Mouse (Mus musculus) embryo, embryonic 9.5 days (tissue): Measurements from ENCODE around the gene Tekt3.
A peak's percentile ranks its signal among the peaks of the same experiment; 100 is the strongest.

Experiments used
- DNase-seq: peaks from one replicate; pipeline ENCODE4 v3.0.0-alpha.2; 2017; ENCODE audit errors: extremely low spot score

Gene Tekt3

DNA sequence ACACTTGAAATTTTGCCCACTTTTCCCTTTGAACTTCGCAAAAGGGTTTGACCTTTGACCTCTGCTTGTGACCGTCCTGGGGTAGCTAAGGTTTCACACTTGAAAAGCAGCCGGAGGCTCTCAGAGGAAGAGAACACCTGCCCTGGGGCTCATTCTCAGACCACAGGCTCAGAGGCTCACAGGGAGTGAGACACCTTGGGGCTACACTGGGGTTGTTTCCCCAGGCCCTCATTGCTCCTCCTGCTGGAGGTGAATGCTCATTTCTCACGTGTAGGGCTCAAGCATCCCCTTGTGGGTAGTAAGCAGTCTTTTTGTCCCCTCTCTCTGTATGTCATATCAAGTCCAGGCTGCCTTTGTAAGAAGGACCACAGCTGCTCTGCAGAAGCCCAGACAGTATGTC is 62.9 kb downstream of the Tekt3 start:
- peak; percentile 38 for DNase-seq

GRCm38 (mm10) chr11:63125832-63126456 is 64.5 kb downstream of the Tekt3 start:
- DNase-seq, result no peak

DNA sequence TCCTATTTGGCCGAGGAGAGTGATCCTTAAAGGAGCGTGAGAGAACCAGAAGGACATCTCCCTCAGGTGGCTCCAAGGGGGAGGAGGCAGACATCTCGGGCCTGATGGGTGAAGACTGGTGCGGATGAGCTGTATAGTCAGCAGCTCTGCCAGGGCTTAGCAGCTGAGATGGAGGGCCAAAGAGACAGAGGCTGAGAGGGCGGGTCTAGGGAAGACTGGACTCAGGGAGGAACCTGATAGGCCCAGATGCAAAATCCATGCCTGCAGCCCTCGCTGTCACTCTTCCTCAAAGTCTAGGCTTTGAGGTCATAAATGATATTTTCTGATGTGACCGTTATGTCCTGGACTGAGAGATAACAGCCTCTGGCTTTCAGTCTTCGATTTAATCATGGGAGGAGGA is 65.5 kb downstream of the Tekt3 start:
- DNase-seq, result no peak

DNA sequence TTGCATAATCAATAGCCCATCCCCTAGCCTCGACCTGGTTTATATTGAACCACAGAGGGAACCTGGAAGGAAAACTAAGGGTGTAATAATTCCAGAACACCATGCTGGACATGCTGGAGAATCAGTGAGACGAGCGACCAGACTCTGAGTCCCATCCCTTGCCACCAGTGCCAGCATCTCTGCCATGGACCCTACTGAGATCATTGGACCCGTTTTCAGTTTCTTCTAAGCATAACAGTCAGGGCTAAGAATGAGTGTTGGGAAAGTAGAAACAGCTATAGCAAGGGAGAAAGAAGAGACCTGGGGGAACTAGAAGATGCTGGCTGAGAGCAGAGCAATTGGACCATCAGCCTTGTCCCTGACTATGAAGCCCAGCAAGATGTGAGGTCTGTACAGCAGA is 66.1 kb downstream of the Tekt3 start:
- no peak for DNase-seq

- no peak for DNase-seq
Observed at GRCm38 (mm10) chr11:63128784-63129183, 67.3 kb downstream of the Tekt3 start, which contains the start of gene Pmp22. Pmp22 (plus strand) TSS chr11:63128982.

- DNase-seq, result no peak
Observed at GRCm38 (mm10) chr11:63129375-63129774, 67.9 kb downstream of the Tekt3 start.

DNA sequence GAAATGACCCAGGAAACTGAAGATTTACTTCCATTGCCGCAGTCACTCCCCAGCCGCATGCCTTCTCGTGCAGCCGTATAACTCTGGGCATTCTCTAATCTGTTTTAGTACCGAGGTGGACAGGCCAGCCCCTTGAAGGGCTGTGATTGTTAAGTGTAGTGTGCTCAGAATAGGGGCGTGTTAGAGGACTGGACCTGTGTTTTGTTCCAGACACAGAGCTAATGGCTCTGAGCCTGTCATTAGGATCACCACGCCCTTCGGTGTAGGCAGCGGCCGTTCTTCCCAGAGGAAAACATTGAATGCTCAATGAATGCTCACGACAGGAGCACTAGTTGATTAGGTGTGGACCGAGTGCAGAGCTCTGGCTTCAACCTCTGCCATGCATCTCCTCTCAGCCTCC is 68.4 kb downstream of the Tekt3 start:
- no peak for DNase-seq

GRCm38 (mm10) chr11:63130497-63130896 is 69.0 kb downstream of the Tekt3 start:
- DNase-seq, result no peak

GRCm38 (mm10) chr11:63131001-63131692 is 69.7 kb downstream of the Tekt3 start:
- no peak for DNase-seq

DNA sequence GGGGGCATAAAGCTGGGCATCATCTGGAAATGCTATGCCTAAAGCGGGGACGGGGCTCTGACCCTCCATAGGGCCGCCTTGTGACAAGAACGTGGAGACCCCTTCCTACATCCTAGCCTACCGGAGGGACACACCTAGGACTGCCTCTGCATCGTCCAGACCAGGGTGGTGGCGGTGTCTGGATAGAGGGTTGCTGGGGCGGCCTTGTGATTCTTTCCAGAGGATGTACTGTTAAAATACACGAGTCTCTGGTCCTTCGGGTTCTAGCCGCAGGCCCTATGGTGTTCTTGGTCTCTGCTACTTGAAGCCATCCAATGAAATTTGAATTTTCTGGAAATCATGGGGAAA is 70.2 kb downstream of the Tekt3 start:
- peak; percentile 39 for DNase-seq

GRCm38 (mm10) chr11:63132151-63132500 is 70.7 kb downstream of the Tekt3 start:
- peak; percentile 56 for DNase-seq

DNA sequence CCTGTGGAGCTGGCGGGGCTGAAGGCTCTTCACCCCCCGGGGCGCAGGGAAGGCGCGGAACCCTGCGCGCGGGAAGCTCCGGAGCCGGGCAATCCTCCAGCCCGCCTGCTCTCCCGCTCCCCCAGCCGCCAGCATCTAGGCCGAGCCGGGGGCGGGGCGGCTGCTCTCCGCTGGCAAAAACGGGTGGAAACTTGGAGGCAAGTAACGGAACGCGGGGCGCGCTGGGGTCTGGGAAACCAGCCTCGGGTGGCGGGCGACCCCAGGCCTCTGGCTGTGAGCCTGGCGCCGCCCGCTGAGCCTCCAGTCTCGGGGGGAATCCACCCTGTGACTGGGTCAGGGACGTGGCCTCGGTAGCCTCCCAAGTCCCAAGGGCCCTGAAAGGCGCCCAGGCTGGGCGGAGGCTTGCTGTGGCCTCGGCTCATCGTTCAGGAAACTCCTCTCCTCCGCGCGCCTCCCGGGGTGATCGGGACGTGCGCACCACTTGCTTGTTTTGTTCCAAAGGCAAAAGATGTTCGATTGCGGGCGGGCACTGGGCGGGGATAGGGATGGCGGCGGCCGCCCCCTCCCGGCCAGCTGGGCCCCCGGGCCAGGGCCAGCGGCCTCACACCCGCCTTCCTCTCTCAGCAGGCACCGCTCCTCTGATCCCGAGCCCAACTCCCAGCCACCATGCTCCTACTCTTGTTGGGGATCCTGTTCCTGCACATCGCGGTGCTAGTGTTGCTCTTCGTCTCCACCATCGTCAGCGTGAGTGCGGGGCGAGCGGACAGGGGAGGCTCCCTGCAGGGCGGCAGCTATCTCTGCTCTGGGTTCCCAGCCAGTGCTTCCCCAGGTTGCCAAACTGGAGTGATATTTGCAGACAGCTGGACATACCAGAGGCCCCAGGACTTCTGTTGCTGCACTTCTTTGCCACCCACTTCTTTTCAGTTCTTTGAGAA is 71.3 kb downstream of the Tekt3 start:
- peak; percentile 78 for DNase-seq

DNA sequence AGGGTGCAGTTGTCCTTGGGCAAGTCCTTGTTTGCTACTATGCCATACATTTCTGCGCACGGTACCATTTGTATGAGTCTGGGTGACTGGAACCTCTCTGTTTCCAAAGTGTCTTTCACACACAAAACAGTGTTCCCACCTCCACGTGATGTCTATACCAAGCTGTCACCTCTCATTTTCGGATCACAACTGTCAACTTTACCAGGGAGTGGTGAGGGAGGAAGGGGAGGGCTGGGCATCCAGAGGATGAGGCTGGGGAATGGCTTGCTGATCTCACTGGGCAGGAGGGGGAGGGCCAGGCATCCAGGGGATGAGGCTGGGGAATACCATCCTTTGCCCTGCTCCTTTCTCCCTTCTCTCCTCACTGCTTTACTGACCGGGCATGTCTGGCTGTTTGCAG is 72.6 kb downstream of the Tekt3 start:
- no peak for DNase-seq

DNA sequence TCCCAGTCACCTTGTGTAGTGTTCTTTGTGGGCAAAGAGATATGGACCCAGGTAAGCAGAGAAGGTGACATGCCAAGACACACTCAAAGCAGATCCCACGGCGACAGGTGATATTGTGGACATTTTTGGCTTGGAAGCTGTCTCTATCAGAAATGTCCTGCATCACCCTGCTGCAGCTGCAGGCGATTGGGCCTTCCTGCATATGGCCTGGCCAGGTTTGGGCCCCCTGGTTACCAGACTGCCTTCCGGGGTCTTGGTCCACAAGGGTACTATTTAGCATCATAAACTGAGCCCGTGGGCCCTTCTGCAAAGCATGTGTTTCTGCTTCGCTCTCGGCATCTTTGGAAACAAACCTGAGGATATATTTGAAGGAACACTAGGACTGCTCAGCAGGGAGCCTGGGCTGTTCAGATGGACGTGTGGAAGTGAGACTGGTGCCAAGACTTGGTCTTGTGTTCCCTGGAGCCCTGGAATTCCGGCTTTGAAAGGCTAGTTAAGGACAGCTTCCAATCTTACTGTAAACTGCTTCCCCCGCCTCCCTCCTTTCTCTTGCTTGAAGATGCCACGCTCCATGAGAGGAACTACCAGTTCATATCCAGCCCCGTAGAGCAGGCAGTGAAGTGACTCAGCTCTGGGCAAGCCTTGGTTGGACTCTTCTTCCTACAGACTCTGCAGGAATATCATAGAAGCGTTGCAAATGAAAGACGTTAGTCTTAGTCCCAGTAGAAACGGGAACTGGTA is 73.5 kb downstream of the Tekt3 start:
- no peak for DNase-seq

GRCm38 (mm10) chr11:63135622-63136021 is 74.2 kb downstream of the Tekt3 start:
- DNase-seq, result peak; percentile 91

DNA sequence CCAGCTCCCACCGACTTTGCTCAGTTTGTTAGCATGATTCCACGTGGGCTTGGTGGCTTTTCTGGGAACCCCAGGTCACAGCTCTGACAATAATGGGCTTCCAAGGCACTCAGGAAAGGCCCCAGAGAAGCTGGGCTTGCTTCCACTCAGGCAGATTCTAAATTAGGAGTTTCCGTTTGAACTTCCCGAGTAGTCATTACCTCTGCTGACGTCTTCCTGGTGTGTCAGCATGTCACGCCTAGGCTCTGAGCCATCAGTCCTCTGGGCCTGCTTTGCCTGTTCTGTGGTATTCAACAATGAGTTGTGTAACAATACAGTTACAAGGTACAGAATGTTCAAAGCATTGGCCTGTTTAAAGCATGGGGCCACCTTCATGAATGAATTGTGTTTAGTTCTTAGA is 74.8 kb downstream of the Tekt3 start:
- no peak for DNase-seq

DNA sequence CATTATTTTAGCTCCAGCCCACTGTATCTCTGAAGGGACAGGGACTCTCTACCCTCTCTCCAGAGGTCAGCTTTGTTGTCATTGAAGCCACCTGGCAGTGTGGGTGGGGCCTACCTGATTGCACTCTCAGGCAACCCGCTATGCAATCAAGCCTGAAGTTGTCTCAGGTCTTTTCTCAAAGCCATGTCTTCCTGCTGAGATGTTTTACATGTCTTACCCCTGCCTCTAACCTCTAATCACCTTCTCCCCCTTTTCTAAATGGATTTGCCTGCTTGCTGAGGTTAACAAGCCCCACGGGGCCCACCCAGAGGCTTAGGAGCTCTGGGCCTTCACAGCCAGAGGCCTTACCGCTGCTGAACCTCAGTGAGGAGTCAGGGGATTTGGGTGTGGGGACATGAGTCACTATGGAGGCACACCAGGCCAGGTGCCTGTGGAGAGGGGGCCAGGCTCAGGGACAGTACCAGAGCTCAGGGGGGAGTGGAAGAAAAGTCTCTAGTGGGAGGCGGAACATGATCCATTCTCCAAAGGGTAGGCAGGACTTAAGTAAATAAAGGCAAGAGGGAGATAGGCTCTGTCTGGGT is 75.5 kb downstream of the Tekt3 start:
- no peak for DNase-seq

DNA sequence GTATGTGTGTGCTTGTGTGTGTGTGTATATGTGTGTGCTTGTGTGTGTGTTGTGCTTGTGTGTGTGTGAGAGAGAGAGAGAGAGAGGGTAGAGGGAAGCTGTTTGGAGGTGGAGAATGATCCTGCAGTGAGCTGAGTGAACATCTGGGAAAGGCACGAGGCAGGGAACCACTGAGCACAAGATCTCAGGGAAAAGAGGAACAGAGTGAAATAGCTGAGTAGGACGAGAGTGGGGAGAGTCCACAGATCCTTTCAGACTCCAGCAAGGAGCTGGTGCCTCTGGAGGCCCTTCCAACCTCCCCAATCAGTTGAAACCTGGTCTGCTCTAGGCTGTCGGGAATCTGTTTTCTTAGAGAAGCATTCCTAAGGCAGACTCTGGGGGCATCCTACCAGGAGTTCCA is 77.3 kb downstream of the Tekt3 start:
- DNase-seq, result no peak

- DNase-seq, result no peak
Observed at GRCm38 (mm10) chr11:63142311-63142710, 80.9 kb downstream of the Tekt3 start.

DNA sequence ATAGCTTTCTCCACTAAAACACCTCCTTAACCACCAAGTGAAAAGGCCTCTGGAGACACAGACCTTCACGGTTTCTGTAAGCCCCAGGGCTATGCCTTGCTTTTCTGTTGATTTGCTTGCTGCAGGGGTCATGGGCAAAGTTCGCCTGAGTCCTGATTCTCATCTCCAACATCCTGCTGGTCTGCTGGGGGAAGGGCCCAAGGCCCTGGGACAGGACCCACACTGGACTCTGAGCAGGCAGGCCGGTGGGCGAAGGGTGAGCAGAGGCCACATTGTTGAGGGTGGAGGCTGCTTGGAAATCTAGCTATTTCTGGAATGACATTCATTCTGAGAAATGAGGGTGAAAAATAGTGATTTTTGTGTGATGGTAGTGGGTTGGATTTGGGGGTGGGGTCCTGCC is 81.4 kb downstream of the Tekt3 start:
- DNase-seq, result no peak

DNA sequence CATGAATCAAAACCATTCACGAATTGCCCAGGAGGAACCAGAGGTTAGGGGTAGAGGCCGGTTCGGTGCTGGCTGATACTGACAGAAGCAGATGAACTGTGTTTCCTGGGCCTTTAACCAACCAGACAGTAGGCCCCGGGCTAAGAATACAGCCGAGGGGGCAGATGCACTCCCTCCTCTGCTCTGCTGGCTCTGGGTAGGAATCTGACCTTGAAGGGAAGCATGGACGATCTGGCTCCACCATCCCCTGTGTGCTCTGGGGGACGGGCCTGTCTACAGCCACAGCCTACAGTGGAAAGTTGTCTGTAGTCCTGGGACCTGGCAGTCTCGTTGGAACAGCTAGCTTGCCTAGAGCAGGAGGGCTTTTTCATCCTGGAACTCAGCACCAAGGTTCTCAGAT is 82.0 kb downstream of the Tekt3 start:
- DNase-seq, result no peak
